Mouse (Mus musculus): ENCODE measurements around the gene Mrps2. TPM values are rescaled to one million over a fixed set of nuclear protein-coding genes. Genes with fewer than 3 reads are reported as not detected.

The Mrps2 gene
- polyA plus RNA-seq (2014; fragmentation: Nextera tagmentation; extraction: Ambion mirVana): 50.5 and 55.5 TPM in 2 replicates

DNA sequence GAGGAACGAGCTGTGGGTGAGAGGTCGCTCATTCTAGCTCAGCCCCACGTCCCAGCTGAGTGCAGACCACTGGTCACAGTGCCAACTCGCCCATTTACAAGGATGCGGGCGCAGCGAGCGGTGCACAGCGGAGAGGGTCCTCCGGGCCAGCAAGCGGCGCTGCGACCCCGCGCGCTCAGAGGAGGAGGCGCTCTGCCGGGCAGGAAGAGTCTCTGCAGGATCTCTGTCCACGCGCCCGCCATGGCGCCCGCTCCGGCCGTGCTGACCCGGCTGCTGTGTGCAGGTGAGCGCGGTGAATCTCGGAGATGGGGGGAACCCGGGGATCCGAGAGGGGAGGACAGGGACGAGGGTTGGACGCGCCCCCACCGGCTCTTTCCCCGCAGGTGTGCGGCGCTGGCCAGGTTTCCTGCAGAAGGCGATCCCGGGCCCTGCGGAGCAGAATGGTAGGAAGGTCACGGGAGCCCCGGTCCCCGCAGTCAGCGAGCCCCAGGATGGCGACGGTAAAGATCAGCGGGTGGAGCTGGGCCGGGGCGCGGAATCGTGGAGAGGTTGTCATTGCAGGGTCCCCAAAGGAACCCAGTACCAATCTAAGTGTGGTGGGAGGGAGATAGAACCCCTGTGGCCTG lies at the start of gene Mrps2:
Gene Mrps2 (plus strand): TSS at position 207 of the 626 bp plus-strand sequence.
- H3K4me2 ChIP-seq (ENCODE audit: low read depth, low read length): peak within 1 kb of the TSS; percentile 87
- DNase-seq (ENCODE audit: low spot score) (peak; percentile 90), ATAC-seq (ENCODE audit: low read depth) (peak; percentile 94)
- no peaks in the 10 kb centered on the region; the same call in 1 of the 2 replicates for H3K9me3 ChIP-seq (ENCODE audit: control insufficient read depth, low read length)
- H3K36me3 ChIP-seq (ENCODE audit: control insufficient read depth, insufficient read depth, low read length): peaks cover 36% of the 10 kb centered on the region
- 0% methylated on average over 41 of the region's 52 CpGs for WGBS
- peak within 1 kb of the TSS; percentile 66 for H3K4me3 ChIP-seq (ENCODE audit: low read depth, low read length)
- H3K27me3 ChIP-seq (replicated peaks; ENCODE audit: control insufficient read depth, insufficient read depth, low read length): no peaks in the 10 kb centered on the region
- H3K4me1 ChIP-seq (ENCODE audit: control insufficient read depth, insufficient read depth, low read length): peaks cover 7% of the 10 kb centered on the region
- peak within 1 kb of the TSS; percentile 81 for H3K9ac ChIP-seq (ENCODE audit: low read depth, low read length)
- no peak within 1 kb of the TSS for H3K27ac ChIP-seq (replicated peaks; ENCODE audit: low read depth, low read length)

DNA sequence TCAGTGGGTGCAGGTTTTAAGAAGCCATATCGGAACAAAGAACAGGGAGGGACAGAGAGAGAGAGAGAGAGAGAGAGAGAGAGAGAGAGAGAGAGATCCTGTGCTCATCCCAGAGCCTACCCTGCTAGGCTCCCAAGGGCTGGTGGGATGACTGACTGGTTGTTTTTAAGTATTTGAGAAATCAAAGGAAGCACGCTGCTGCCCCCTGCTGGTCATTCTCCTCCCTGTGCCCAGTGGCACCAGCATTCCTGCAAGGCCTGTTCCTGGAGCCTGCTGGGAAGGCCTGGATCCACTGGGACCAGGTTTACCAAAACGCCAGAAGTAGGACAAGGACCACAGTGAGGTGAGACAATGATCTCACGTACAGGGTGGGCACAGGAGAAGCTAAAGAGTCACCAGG lies 48.0 kb upstream of the Mrps2 start:
- no peak overlapping the region for H3K27ac ChIP-seq (replicated peaks; ENCODE audit: low read depth, low read length)
- H3K4me1 ChIP-seq (ENCODE audit: control insufficient read depth, insufficient read depth, low read length): peaks cover 10% of the 10 kb centered on the region
- 18% methylated on average over 4 of the region's 4 CpGs for WGBS
- no peaks in the 10 kb centered on the region for H3K36me3 ChIP-seq (ENCODE audit: control insufficient read depth, insufficient read depth, low read length)
- DNase-seq (ENCODE audit: low spot score) (peak; percentile 92), ATAC-seq (ENCODE audit: low read depth) (0 out of 2 replicates have a peak, but pooled peaks have one; percentile 24)
- H3K4me2 ChIP-seq (ENCODE audit: low read depth, low read length): no peak overlapping the region
- no peak overlapping the region for H3K9ac ChIP-seq (ENCODE audit: low read depth, low read length)
- H3K9me3 ChIP-seq (ENCODE audit: control insufficient read depth, low read length): no peaks in the 10 kb centered on the region
- H3K27me3 ChIP-seq (replicated peaks; ENCODE audit: control insufficient read depth, insufficient read depth, low read length): no peaks in the 10 kb centered on the region
- no peak overlapping the region for H3K4me3 ChIP-seq (ENCODE audit: low read depth, low read length)

DNA sequence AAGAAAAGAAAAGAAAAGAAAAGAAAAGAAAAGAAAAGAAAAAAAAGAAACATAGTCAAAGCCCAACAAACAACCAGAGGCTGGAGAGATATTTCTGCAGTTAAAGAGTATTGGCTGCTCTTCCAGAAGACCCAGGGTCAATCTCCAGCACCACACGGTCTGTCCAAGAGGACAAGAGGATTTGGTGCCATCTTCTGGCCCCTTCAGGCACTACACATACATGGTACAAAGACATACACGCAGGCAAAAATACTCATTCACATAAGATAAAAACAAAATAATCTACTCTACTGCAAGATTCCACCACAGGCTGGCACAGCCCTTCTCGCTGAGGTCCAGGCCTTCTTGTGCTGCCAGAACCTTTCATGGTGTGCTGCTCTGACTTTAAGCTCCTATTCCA lies 44.7 kb upstream of the Mrps2 start:
- Histone ChIP-seq H3K36me3 (ENCODE audit: control insufficient read depth, insufficient read depth, low read length) (no peaks in the 10 kb centered on the region), H3K9me3 (ENCODE audit: control insufficient read depth, low read length) (no peaks in the 10 kb centered on the region), H3K27ac (replicated peaks; ENCODE audit: low read depth, low read length) (no peak overlapping the region), H3K4me2 (ENCODE audit: low read depth, low read length) (no peak overlapping the region), H3K4me1 (ENCODE audit: control insufficient read depth, insufficient read depth, low read length) (no peaks in the 10 kb centered on the region), H3K4me3 (ENCODE audit: low read depth, low read length) (no peak overlapping the region), H3K9ac (ENCODE audit: low read depth, low read length) (no peak overlapping the region), H3K27me3 (replicated peaks; ENCODE audit: control insufficient read depth, insufficient read depth, low read length) (no peaks in the 10 kb centered on the region)
- 31% methylated on average over 3 of the region's 3 CpGs for WGBS
- no peak for DNase-seq (ENCODE audit: low spot score)
- ATAC-seq (ENCODE audit: low read depth): no peak

DNA sequence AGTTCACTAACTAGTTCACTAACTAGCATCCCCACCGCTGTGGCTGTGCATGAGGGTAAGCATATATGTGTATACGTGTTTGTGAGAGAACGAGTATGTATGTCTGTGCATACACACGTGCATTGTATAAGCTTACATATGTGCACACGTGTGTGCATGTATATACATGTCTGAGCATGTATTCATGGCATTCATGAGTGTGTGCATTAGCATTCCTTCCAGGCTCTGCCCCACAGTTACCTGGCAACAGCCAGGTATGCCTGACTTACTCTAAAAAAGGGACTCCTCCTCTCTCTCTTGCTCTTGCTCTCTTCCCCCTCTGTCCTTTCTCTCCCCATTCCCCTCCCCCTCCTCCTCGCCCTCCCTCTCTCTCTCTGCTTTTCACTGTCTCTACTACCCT lies 40.6 kb upstream of the Mrps2 start:
- no peak overlapping the region for H3K27ac ChIP-seq (replicated peaks; ENCODE audit: low read depth, low read length)
- H3K27me3 ChIP-seq (replicated peaks; ENCODE audit: control insufficient read depth, insufficient read depth, low read length): no peaks in the 10 kb centered on the region
- no peak overlapping the region for H3K9ac ChIP-seq (ENCODE audit: low read depth, low read length)
- DNase-seq (ENCODE audit: low spot score) (peak; percentile 54), ATAC-seq (ENCODE audit: low read depth) (no peak)
- H3K4me3 ChIP-seq (ENCODE audit: low read depth, low read length): no peak overlapping the region
- WGBS: 86% methylated on average over 6 of the region's 6 CpGs
- H3K4me2 ChIP-seq (ENCODE audit: low read depth, low read length): no peak overlapping the region
- no peaks in the 10 kb centered on the region for H3K36me3 ChIP-seq (ENCODE audit: control insufficient read depth, insufficient read depth, low read length)
- no peaks in the 10 kb centered on the region for H3K9me3 ChIP-seq (ENCODE audit: control insufficient read depth, low read length)
- H3K4me1 ChIP-seq (ENCODE audit: control insufficient read depth, insufficient read depth, low read length): no peaks in the 10 kb centered on the region

GRCm38 (mm10) chr2:28430846-28431245 lies 37.0 kb upstream of the Mrps2 start:
- no peaks in the 10 kb centered on the region for H3K27me3 ChIP-seq (replicated peaks; ENCODE audit: control insufficient read depth, insufficient read depth, low read length)
- H3K9me3 ChIP-seq (ENCODE audit: control insufficient read depth, low read length): no peaks in the 10 kb centered on the region
- H3K27ac ChIP-seq (replicated peaks; ENCODE audit: low read depth, low read length): no peak overlapping the region
- DNase-seq (ENCODE audit: low spot score) (peak; percentile 36), ATAC-seq (ENCODE audit: low read depth) (no peak)
- H3K4me2 ChIP-seq (ENCODE audit: low read depth, low read length): no peak overlapping the region
- no peak overlapping the region for H3K4me3 ChIP-seq (ENCODE audit: low read depth, low read length)
- no peak overlapping the region for H3K9ac ChIP-seq (ENCODE audit: low read depth, low read length)
- no peaks in the 10 kb centered on the region for H3K36me3 ChIP-seq (ENCODE audit: control insufficient read depth, insufficient read depth, low read length)
- WGBS: 44% methylated on average over 6 of the region's 6 CpGs
- H3K4me1 ChIP-seq (ENCODE audit: control insufficient read depth, insufficient read depth, low read length): peaks cover 3% of the 10 kb centered on the region; the same call in 1 of the 2 replicates

- no peaks in the 10 kb centered on the region for H3K9me3 ChIP-seq (ENCODE audit: control insufficient read depth, low read length)
- WGBS: 6% methylated on average over 1 of the region's 1 CpGs
- no peak for ATAC-seq (ENCODE audit: low read depth)
- H3K4me1 ChIP-seq (ENCODE audit: control insufficient read depth, insufficient read depth, low read length): peaks cover 3% of the 10 kb centered on the region; the same call in 1 of the 2 replicates
- DNase-seq (ENCODE audit: low spot score): peak; percentile 51
- H3K27ac ChIP-seq (replicated peaks; ENCODE audit: low read depth, low read length): no peak overlapping the region
- no peaks in the 10 kb centered on the region for H3K27me3 ChIP-seq (replicated peaks; ENCODE audit: control insufficient read depth, insufficient read depth, low read length)
- H3K4me2 ChIP-seq (ENCODE audit: low read depth, low read length): no peak overlapping the region
- no peak overlapping the region for H3K9ac ChIP-seq (ENCODE audit: low read depth, low read length)
- H3K36me3 ChIP-seq (ENCODE audit: control insufficient read depth, insufficient read depth, low read length): no peaks in the 10 kb centered on the region
- H3K4me3 ChIP-seq (ENCODE audit: low read depth, low read length): no peak overlapping the region
Observed at GRCm38 (mm10) chr2:28432811-28433210, 35.1 kb upstream of the Mrps2 start.

DNA sequence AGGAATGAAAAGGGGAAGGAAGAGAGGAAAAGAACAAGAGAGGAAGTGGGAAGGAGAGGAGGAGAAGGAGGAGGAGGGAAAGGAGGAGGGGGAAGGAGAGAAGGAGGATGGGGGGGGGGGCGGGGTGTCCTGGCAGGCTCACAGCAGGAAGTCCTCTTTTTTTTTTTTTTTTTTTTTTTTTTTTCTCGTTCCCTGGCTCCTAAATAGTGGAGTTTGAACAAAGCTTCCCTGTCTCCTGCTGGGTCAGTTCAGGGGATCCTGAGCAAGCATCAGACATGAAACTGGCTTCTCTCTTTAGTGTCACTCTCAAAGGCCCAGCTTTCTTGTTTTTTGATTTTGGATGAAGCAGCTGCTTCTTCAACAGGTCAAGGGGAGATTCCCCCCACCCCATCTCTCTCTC lies 34.4 kb upstream of the Mrps2 start:
- no CpG with 5 or more reads among the region's 2 CpGs for WGBS
- peaks cover 3% of the 10 kb centered on the region; the same call in 1 of the 2 replicates for H3K4me1 ChIP-seq (ENCODE audit: control insufficient read depth, insufficient read depth, low read length)
- H3K9me3 ChIP-seq (ENCODE audit: control insufficient read depth, low read length): no peaks in the 10 kb centered on the region
- no peak overlapping the region for H3K4me3 ChIP-seq (ENCODE audit: low read depth, low read length)
- ATAC-seq (ENCODE audit: low read depth): no peak
- no peak overlapping the region for H3K27ac ChIP-seq (replicated peaks; ENCODE audit: low read depth, low read length)
- no peak overlapping the region for H3K9ac ChIP-seq (ENCODE audit: low read depth, low read length)
- H3K4me2 ChIP-seq (ENCODE audit: low read depth, low read length): no peak overlapping the region
- H3K36me3 ChIP-seq (ENCODE audit: control insufficient read depth, insufficient read depth, low read length): no peaks in the 10 kb centered on the region
- DNase-seq (ENCODE audit: low spot score): no peak
- H3K27me3 ChIP-seq (replicated peaks; ENCODE audit: control insufficient read depth, insufficient read depth, low read length): no peaks in the 10 kb centered on the region

GRCm38 (mm10) chr2:28435401-28435800 lies 32.5 kb upstream of the Mrps2 start:
- H3K27ac ChIP-seq (replicated peaks; ENCODE audit: low read depth, low read length): no peak overlapping the region
- H3K4me3 ChIP-seq (ENCODE audit: low read depth, low read length): no peak overlapping the region
- H3K4me1 ChIP-seq (ENCODE audit: control insufficient read depth, insufficient read depth, low read length): peaks cover 3% of the 10 kb centered on the region; the same call in 1 of the 2 replicates
- 85% methylated on average over 11 of the region's 11 CpGs for WGBS
- ATAC-seq (ENCODE audit: low read depth): no peak
- no peak overlapping the region for H3K4me2 ChIP-seq (ENCODE audit: low read depth, low read length)
- no peaks in the 10 kb centered on the region for H3K36me3 ChIP-seq (ENCODE audit: control insufficient read depth, insufficient read depth, low read length)
- DNase-seq (ENCODE audit: low spot score): no peak
- no peaks in the 10 kb centered on the region for H3K9me3 ChIP-seq (ENCODE audit: control insufficient read depth, low read length)
- no peaks in the 10 kb centered on the region for H3K27me3 ChIP-seq (replicated peaks; ENCODE audit: control insufficient read depth, insufficient read depth, low read length)
- no peak overlapping the region for H3K9ac ChIP-seq (ENCODE audit: low read depth, low read length)

DNA sequence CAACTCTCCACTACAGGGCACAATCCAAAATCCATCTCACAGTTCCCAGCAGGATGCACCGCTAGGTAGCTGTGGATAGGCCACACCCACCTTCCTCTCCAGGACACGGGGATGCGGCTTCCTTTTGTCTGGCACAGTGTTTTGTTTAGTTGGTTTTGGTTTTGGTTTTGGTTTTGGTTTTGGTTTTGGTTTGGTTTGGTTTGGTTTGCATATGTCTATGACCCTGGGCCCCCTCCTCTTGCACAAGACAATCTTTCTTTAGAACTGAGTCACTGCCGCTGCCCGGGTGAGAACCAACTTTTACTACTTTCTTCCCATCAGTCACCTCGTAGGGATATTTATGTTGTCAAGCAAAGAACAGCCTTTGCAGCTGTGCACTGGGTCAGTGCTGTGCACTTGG lies 27.0 kb upstream of the Mrps2 start:
- no peak for ATAC-seq (ENCODE audit: low read depth)
- 77% methylated on average over 6 of the region's 6 CpGs for WGBS

More for the DNA sequence above, 27.0 kb upstream of the Mrps2 start:
- DNase-seq (ENCODE audit: low spot score): no peak
- Histone ChIP-seq H3K27me3 (replicated peaks; ENCODE audit: control insufficient read depth, insufficient read depth, low read length) (no peaks in the 10 kb centered on the region; the same call in 1 of the 2 replicates), H3K9ac (ENCODE audit: low read depth, low read length) (no peak overlapping the region), H3K36me3 (ENCODE audit: control insufficient read depth, insufficient read depth, low read length) (no peaks in the 10 kb centered on the region), H3K4me2 (ENCODE audit: low read depth, low read length) (no peak overlapping the region), H3K4me3 (ENCODE audit: low read depth, low read length) (no peak overlapping the region), H3K27ac (replicated peaks; ENCODE audit: low read depth, low read length) (no peak overlapping the region), H3K9me3 (ENCODE audit: control insufficient read depth, low read length) (no peaks in the 10 kb centered on the region), H3K4me1 (ENCODE audit: control insufficient read depth, insufficient read depth, low read length) (0 out of 2 replicates have a peak, but pooled peaks cover under 1% of the 10 kb centered on the region)

All from embryonic facial prominence, embryonic 14.5 days (tissue).